Mouse (Mus musculus) lung, postnatal 0 days (tissue): ENCODE results near the gene Icam4. TPM values are rescaled to one million over a fixed set of nuclear protein-coding genes. Genes with fewer than 3 reads are reported as not detected.

Source experiments
- ATAC-seq: fragments of 200-750 bp; cut with Nextera tagmentation; 2 replicates; pipeline ENCODE4 v1.8.0; 2017; ENCODE audit warnings: moderate library complexity
- DNase-seq: peaks from one replicate; pipeline ENCODE4 v3.0.0-alpha.2; 2016; ENCODE audit warnings: low spot score
- H3K27ac ChIP-seq: fragments of 300-500 bp; sonication (generic); 2 replicates; pipeline ENCODE4 v1.5.1; 2014; ENCODE audit warnings: antibody characterized with exemption, mild to moderate bottlenecking, low read length, mixed read lengths
- H3K27me3 ChIP-seq: fragments of 300-500 bp; sonication (generic); replicated peaks from 2 replicates; pipeline ENCODE4 v1.6.1; 2014; ENCODE audit warnings: low read length, mixed read lengths; ENCODE audit not compliant: insufficient read depth
- H3K36me3 ChIP-seq: fragments of 300-500 bp; sonication (generic); 2 replicates; pipeline ENCODE4 v1.6.1; 2014; ENCODE audit warnings: low read length, mixed read lengths; ENCODE audit not compliant: insufficient read depth
- H3K4me1 ChIP-seq: fragments of 300-500 bp; sonication (generic); 2 replicates; pipeline ENCODE4 v1.6.1; 2014; ENCODE audit warnings: antibody characterized with exemption, low read depth, low read length, mixed read lengths; ENCODE audit not compliant: insufficient read depth
- H3K4me2 ChIP-seq: fragments of 300-500 bp; sonication (generic); replicated peaks from 2 replicates; pipeline ENCODE4 v1.6.1; 2014; ENCODE audit warnings: low read depth, mild to moderate bottlenecking, low read length, moderate library complexity, mixed read lengths
- H3K4me3 ChIP-seq: fragments of 300-500 bp; sonication (generic); 2 replicates; pipeline ENCODE4 v1.5.1; 2014; ENCODE audit warnings: low read depth, low read length
- H3K9ac ChIP-seq: fragments of 300-500 bp; sonication (generic); replicated peaks from 2 replicates; pipeline ENCODE4 v1.6.1; 2014; ENCODE audit warnings: low read depth, mild to moderate bottlenecking
- H3K9me3 ChIP-seq: fragments of 300-500 bp; sonication (generic); 2 replicates; pipeline ENCODE4 v1.6.1; 2016; ENCODE audit warnings: low read length, mixed read lengths
- CTCF ChIP-seq: IDR thresholded peaks from 2 replicates; pipeline ENCODE4 v1.5.1; 2016; ENCODE audit warnings: antibody characterized with exemption, mild to moderate bottlenecking
- EP300 ChIP-seq: IDR thresholded peaks from 2 replicates; pipeline ENCODE4 v1.6.1; 2016; ENCODE audit warnings: antibody characterized with exemption, mild to moderate bottlenecking, control low read depth
- WGBS: fragments of 180-500 bp; shearing (Covaris S2); extraction: QIAGEN DNeasy Blood & Tissue Kit; methylation state at CpG from one replicate; pipeline ENCODE4 v1.1.7; 2014; 5-methylcytosine and 5-hydroxymethylcytosine counted together
- microRNA counts: library from miRNA; unstranded; fragments of <30 nt; microRNA quantifications from one replicate; lab custom pipeline; 2015
- microRNA-seq: library from miRNA; unstranded; fragments of <30 nt; microRNA quantifications from one replicate; pipeline ENCODE4, GENCODE M21; 2016
- polyA plus RNA-seq: library from polyadenylated mRNA; unstranded; fragments of >200 nt; fragmentation: Nextera tagmentation; extraction: Ambion mirVana; gene quantifications from 2 replicates; pipeline ENCODE4 v1.2.1, GENCODE M21; 2015

Icam4 gene
- polyA plus RNA-seq, 1 experiment from 2014 or later: 3.8 TPM

DNA sequence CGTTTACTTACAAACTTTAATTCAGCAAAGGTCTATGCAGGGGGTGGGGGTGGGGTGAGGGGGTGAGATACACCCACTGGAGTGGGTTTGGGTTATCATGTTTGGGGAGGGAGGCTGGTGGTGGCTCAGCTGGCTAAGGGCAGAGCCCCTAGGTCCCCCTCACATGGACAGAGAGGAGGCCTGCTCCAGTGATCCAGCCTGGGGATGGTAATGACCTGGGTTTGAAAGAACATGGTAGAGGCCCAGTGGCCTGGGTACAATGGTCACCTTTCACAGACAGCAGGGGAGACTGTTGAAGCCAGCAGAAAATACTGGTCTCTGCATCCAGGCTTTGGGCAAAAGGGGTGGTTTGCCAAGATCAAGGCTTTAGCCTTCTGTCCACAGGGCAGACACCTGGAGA, 45.0 kb downstream of the Icam4 start:
- Histone ChIP-seq H3K4me2 (0 out of 2 replicates have a peak overlapping the region, but pooled peaks have one; percentile 96), H3K9me3 (no peaks in the 10 kb centered on the region), H3K4me1 (no peaks in the 10 kb centered on the region), H3K27me3 (no peaks in the 10 kb centered on the region), H3K9ac (no peak overlapping the region), H3K27ac (peak overlapping the region; percentile 63; the same call in 1 of the 2 replicates), H3K36me3 (peaks cover 29% of the 10 kb centered on the region; the same call in 1 of the 2 replicates), H3K4me3 (no peak overlapping the region)
- TF ChIP-seq EP300 (no peak), CTCF (no peak)
- DNase-seq (no peak), ATAC-seq (no peak)
- WGBS: 86% methylated on average over 1 of the region's 1 CpGs

- no peak overlapping the region for H3K27ac ChIP-seq
- no peaks in the 10 kb centered on the region for H3K27me3 ChIP-seq
- no peak for TF ChIP-seq EP300
- TF ChIP-seq CTCF: no peak
- H3K36me3 ChIP-seq: peaks cover 42% of the 10 kb centered on the region
- no peaks in the 10 kb centered on the region for H3K4me1 ChIP-seq
- H3K4me2 ChIP-seq: no peak overlapping the region
- no peak overlapping the region for H3K4me3 ChIP-seq
- H3K9me3 ChIP-seq: no peaks in the 10 kb centered on the region
- no peak overlapping the region for H3K9ac ChIP-seq
- WGBS: 76% methylated on average over 3 of the region's 3 CpGs
- ATAC-seq (no peak), DNase-seq (no peak)
Measured at GRCm38 (mm10) chr9:21075625-21076024, 46.5 kb downstream of the Icam4 start.

MicroRNAs encoded within 50 kb of the gene (microRNA counts, 519-probe panel; counts per million panel counts)
- not detected for microRNA mmu-miR-1900 (lab: Ali Mortazavi, UCI)

Small RNAs within 50 kb of the gene (microRNA-seq; reads per million reads assigned to microRNA genes)
- not detected for gene Mir1900
- not detected for gene Mir7082

Other genes with a start within 250 kb of the Icam4 start
- gene Col5a3, start 214.3 kb upstream of the Icam4 start, polyA plus RNA-seq: 0.44 and 0.56 TPM in 2 replicates
- not detected in 2 replicates for gene Rdh8, start 210.9 kb upstream of the Icam4 start, polyA plus RNA-seq
- gene A230050P20Rik, start 160.7 kb upstream of the Icam4 start, polyA plus RNA-seq: 9.3 and 12.3 TPM in 2 replicates
- gene Angptl6, start 149.6 kb upstream of the Icam4 start, polyA plus RNA-seq: 3.2 and 3.3 TPM in 2 replicates
- 20.9 and 22.1 TPM in 2 replicates for gene Ppan, start 141.2 kb upstream of the Icam4 start, polyA plus RNA-seq
- 174 and 177 TPM in 2 replicates for gene Eif3g, start 130.8 kb upstream of the Icam4 start, polyA plus RNA-seq
- 14.5 and 15.5 TPM in 2 replicates for gene Dnmt1, start 69.5 kb upstream of the Icam4 start, polyA plus RNA-seq
- gene S1pr2, start 52.6 kb upstream of the Icam4 start, polyA plus RNA-seq: 60.8 and 62.3 TPM in 2 replicates
- 112 and 125 TPM in 2 replicates for gene Mrpl4, start 26.6 kb upstream of the Icam4 start, polyA plus RNA-seq
- 236 and 352 TPM in 2 replicates for gene Icam1, start 13.4 kb upstream of the Icam4 start, polyA plus RNA-seq
- gene Icam5, start 2.7 kb downstream of the Icam4 start, polyA plus RNA-seq: 0.18 and 0.27 TPM in 2 replicates
- gene Zglp1, start 37.7 kb downstream of the Icam4 start, polyA plus RNA-seq: 0.51 TPM in 1 of 2 replicates, not detected in the other
- gene Gm49373, start 43.7 kb downstream of the Icam4 start, polyA plus RNA-seq: 0.11 TPM in 1 of 2 replicates, not detected in the other
- 36.7 and 40.9 TPM in 2 replicates for gene Fdx1l, start 44.2 kb downstream of the Icam4 start, polyA plus RNA-seq
- 0.60 and 0.69 TPM in 2 replicates for gene Gm38431, start 62.6 kb downstream of the Icam4 start, polyA plus RNA-seq
- 15.3 and 16.8 TPM in 2 replicates for gene Raver1, start 62.6 kb downstream of the Icam4 start, polyA plus RNA-seq
- 10.9 and 12.5 TPM in 2 replicates for gene Tyk2, start 101.9 kb downstream of the Icam4 start, polyA plus RNA-seq
- 165 and 171 TPM in 2 replicates for gene Cdc37, start 120.6 kb downstream of the Icam4 start, polyA plus RNA-seq
- 3.9 and 4.7 TPM in 2 replicates for gene Pde4a, start 136.3 kb downstream of the Icam4 start, polyA plus RNA-seq
- gene Keap1, start 210.0 kb downstream of the Icam4 start, polyA plus RNA-seq: 44.7 and 45.9 TPM in 2 replicates
- 0.12 and 0.13 TPM in 2 replicates for gene S1pr5, start 219.1 kb downstream of the Icam4 start, polyA plus RNA-seq
- 36.4 and 40.0 TPM in 2 replicates for gene Atg4d, start 235.9 kb downstream of the Icam4 start, polyA plus RNA-seq